In the genomic region with DNA sequence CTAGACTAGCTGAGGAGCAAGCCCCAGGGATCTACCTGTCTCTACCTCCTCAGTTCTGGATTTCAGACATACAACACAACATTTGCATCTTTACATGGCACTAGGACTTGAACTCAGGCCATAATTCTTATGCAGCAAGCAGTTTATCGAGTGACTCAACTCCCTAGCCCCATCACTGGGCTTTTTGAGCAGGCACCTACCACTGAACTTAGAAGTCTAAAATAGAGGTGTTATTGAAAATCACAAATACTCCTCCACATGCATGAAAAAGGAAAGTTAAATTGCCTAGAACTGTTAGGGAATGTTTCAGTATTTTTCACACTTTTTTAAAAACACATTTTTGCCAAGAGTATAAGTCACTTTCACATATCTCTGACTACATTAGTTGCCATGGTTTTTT, we compare ENCODE assay signal across 18 mouse cellular contexts.
"Had no signal": no experiment of that assay in that cellular context is flagged by ENCODE, and none has a peak within 500 bp of the region (broad histone marks: within the 10 kb centered on the region; RNA-seq: fewer than 3 reads in every experiment).

No protein-coding gene starts in this region.

- H3K4me3 ChIP-seq: limb, embryonic 12.5 days; limb, embryonic 15.5 days; midbrain, embryonic 12.5 days; midbrain, embryonic 15.5 days; neural tube, embryonic 12.5 days; neural tube, embryonic 15.5 days; stomach, embryonic 15.5 days had no signal

- DNase-seq: kidney, adult 18-20 months; kidney, adult 9 months; kidney, postnatal 14 days; kidney, postnatal 4 days; liver, postnatal 0 days; lung, embryonic 14.5 days; spleen, adult 18-20 months; thymus, adult 18-20 months; thymus, postnatal 36 days had no signal

- H3K27ac ChIP-seq: limb, embryonic 12.5 days; limb, embryonic 15.5 days; liver, embryonic 14.5 days; macrophage; midbrain, embryonic 12.5 days; midbrain, embryonic 15.5 days; neural tube, embryonic 12.5 days; neural tube, embryonic 15.5 days; stomach, embryonic 15.5 days had no signal
